ENCODE assay signal across 8 mouse cellular contexts in the genomic region with DNA sequence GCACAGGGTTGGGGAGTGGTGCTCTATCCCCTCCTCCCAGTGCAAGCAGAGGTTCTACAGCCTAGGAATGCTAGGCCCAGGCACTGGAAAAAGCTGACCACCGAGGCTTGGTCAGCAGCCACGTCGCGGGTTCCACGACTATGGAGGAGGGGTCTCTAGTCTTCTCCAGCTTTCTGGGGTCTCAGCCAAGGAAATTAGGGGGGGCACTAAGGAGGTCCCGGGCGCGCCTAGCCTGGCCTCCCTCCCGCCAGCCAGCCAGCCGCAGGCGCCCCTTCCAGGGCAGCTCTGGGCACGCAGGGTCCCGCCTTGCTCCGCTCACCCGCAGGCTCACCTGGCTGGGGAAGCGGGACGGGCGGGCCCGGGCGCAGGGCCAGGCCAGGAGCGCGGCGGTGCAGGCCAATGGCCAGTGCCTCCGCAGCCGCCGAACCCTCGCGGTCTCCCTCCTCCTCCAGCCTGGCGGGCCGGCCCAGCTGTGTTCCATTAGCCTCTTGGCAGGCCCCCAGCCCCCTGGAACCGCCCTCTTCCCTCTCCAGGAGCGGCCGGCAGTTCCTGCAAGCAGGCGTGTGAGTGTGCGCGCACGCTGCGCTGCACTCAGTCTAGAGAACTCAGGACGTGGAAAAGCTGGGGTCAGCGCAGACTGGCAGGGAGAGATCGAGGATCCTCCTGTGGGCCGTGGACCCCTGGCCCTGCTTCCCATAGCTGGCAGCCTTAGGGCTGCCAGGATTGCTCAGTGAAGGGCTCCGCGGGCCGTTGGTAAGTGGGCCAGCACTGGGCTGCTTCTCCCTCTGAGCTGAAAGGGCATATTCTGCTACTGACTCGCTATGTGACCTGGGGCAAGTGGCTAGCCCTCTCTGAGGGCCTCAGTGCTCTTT. TPM values are rescaled to one million over a fixed set of nuclear protein-coding genes. Genes with fewer than 3 reads are reported as not detected.
DNase-seq lines count a peak whose midpoint lies in the region; ATAC-seq and TF ChIP-seq lines count a peak whose summit lies in the region.

A gene (plus strand): TSS at position 510 of the 872 bp plus-strand sequence.

- WGBS in hindbrain, embryonic 13.5 days = 2% methylated on average over 46 of the region's 46 CpGs

- H3K4me3 ChIP-seq in gastrocnemius, adult 2 months = peak within 1 kb of the TSS; percentile 74
- peak within 1 kb of the TSS; percentile 38 for H3K4me3 ChIP-seq in hindbrain, embryonic 13.5 days

- H3K27ac ChIP-seq in gastrocnemius, adult 2 months = peak within 1 kb of the TSS; percentile 86
- peak within 1 kb of the TSS; percentile 58 for H3K27ac ChIP-seq in hindbrain, embryonic 13.5 days

- peak within 1 kb of the TSS; percentile 61 for H3K4me2 ChIP-seq in hindbrain, embryonic 13.5 days

- 0 out of 2 replicates have a peak, but pooled peaks cover 2% of the 10 kb centered on the region for H3K27me3 ChIP-seq in hindbrain, embryonic 13.5 days

- peak within 1 kb of the TSS; percentile 66 for H3K9ac ChIP-seq in hindbrain, embryonic 13.5 days

- TF ChIP-seq CTCF in gastrocnemius, adult 2 months (IDR thresholded peaks at IDR 0.05) = no peak

- DNase-seq in adipocyte (ENCODE audit: low spot score) = peak; percentile 92
- DNase-seq in gastrocnemius, adult 2 months = peak; percentile 98
- DNase-seq in layer of hippocampus, postnatal 14 days (ENCODE audit: low spot score in 2 of 2) = peak; percentile 74 to 85
- peak; percentile 94 for DNase-seq in lung, postnatal 14 days
- peak; percentile 88 to 90 for DNase-seq in right cerebral cortex, postnatal 10 days (ENCODE audit: low spot score in 2 of 2)

- H3K9me3 ChIP-seq in hindbrain, embryonic 13.5 days = no peaks in the 10 kb centered on the region

- no peaks in the 10 kb centered on the region for H3K36me3 ChIP-seq in hindbrain, embryonic 13.5 days

- peak; percentile 63 for ATAC-seq in common myeloid progenitor, adult 5-6 weeks (replicated peaks; ENCODE audit: low read depth, poor library complexity, severe bottlenecking)
- ATAC-seq in hindbrain, embryonic 13.5 days (ENCODE audit: low FRiP score) = peak; percentile 68
- no peak for ATAC-seq in inflammation-experienced regulatory T-cells, adult 6 months

- H3K4me1 ChIP-seq in hindbrain, embryonic 13.5 days (replicated peaks) = peaks cover 60% of the 10 kb centered on the region

- intact Hi-C loops in gastrocnemius, adult 2 months (cut with DNase I) = no loop called here

RNA-seq across cellular contexts. Expression of the gene that starts here (rescaled TPM):
- 4.6 and 4.8 TPM in 2 replicates for total RNA-seq in common myeloid progenitor, adult 5-6 weeks (2017)
- 1 to 10 TPM; 3.5 to 7.9 TPM for total RNA-seq in gastrocnemius, adult 2 months (2021)
- 5.8 and 14.3 TPM in 2 replicates for polyA plus RNA-seq in hindbrain, embryonic 13.5 days (2015; fragmentation: Nextera tagmentation; extraction: Ambion mirVana)
- 10 to 100 TPM; 11.4 to 16.2 TPM for total RNA-seq in layer of hippocampus, postnatal 14 days (2021)
- not detected for polyA plus RNA-seq in inflammation-experienced regulatory T-cells, adult 6 months (2017; shearing (Covaris generic))
